Mouse (Mus musculus): ENCODE data around the gene Ccdc120. TPM values are rescaled to one million over a fixed set of nuclear protein-coding genes. Genes with fewer than 3 reads are reported as not detected.

Gene Ccdc120
- total RNA-seq (2021) = 10 to 100 TPM; 28.9 to 29.7 TPM

GRCm38 (mm10) chrX:7750432-7751116 is at the start of gene Ccdc120:
Gene Ccdc120 (minus strand): TSS chrX:7750905.
- DNase-seq (ENCODE audit: extremely low spot score in 1 of 2, low spot score in 2 of 2) = peak; percentile 64 to 80

DNA sequence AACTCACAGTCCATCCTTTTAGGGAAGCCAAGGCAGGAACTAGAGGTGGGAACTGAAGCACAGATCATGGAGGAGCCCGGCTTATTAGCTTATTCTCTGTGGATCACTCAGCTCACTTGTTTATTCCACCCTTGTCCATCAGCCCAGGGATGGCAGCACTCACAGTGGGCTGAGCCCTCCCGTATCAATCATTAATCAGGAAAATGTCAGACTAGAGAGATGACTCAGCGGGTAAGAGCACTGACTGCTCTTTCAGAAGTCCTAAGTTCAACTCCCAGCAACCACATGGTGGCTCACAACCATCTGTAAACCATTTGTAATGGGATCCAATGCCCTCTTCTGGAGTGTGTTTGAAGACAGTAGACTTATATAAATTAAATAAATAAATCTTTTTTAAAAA is 46.6 kb upstream of the Ccdc120 start:
- no peak for DNase-seq (ENCODE audit: extremely low spot score in 1 of 2, low spot score in 2 of 2)
- intact Hi-C loops (cut with DNase I) = no loop called here

More at GRCm38 (mm10) chrX:7750432-7751116, at the start of gene Ccdc120:
- intact Hi-C loops (cut with DNase I) = no loop called here

GRCm38 (mm10) chrX:7795016-7795415 is 44.3 kb upstream of the Ccdc120 start:
- no peak for DNase-seq (ENCODE audit: extremely low spot score in 1 of 2, low spot score in 2 of 2)
- intact Hi-C loops (cut with DNase I) = no loop called here

DNA sequence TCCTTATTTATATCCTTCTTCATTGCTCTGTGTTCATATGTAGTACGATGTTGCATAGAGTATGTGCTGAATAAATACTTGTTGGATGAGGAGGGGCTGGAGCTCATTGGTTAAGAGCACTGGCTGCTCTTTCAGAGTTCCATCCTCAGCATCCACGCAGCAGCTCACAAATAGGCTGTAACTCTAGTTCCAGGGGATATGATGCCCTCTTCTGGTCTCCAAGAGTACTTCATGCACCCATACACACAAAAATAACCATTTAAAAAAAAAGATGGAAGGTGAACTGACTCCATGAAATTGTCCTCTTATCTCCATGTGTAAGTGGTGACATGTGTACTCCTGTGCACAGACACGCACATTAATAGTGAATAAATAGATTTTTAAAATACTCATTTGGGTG is 42.7 kb upstream of the Ccdc120 start:
- no peak for DNase-seq (ENCODE audit: extremely low spot score in 1 of 2, low spot score in 2 of 2)
- intact Hi-C loops (cut with DNase I) = no loop called here

DNA sequence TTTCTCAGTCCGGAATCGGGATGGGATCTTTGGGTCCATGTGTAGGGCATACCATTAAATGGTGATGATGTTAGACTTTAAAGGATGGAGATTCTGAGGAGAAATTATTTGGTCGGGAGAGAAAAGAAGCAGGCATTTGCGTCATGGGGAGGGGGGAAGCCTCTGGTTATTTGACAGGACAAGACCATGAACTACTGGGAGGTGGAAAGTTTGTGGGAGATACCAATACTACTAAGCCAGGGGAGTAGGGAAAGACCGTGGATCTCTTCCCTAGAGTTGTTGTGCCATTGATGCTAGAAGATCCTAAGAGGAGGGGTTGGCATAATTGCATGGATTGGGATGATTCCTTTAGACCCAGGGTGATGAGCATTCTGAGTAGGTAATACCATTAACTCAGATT is 39.6 kb upstream of the Ccdc120 start:
- DNase-seq (ENCODE audit: extremely low spot score in 1 of 2, low spot score in 2 of 2) = no peak
- intact Hi-C loops (cut with DNase I) = no loop called here

DNA sequence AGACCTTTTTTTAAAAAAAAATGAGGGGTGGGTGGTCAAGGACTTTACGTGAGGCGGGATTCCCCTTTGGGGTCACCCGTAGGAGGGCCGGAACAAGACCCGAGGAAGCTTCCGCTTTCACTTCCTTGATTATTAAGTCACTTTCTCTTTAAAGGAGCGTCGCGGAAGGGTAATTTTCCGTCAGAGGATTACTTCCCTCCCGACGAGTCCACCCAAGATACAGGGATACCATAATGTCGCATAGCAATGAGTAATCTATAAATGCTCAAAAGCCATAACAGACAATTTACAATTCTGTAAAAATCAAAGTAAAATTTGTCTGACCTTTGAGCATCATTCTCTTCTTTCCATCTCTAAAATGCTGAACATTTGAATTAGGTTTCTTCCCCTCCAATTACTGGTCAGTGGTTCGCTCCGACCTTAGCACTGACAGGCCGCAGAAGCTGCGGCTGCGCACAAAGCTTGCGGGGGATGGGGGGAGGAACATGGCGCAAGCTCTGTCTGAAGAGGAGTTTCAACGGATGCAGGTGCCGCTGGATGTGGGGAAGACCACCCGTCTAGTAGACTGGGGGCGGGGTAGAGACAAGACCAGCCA is 38.9 kb upstream of the Ccdc120 start, which contains the start of gene Gripap1:
Gene Gripap1 (plus strand): TSS at position 224 of the 595 bp plus-strand sequence.
- peak; percentile 63 to 85 for DNase-seq (ENCODE audit: extremely low spot score in 1 of 2, low spot score in 2 of 2)
- intact Hi-C loops (cut with DNase I) = no loop called here

- intact Hi-C loops (cut with DNase I) = no loop called here
- no peak for DNase-seq (ENCODE audit: extremely low spot score in 1 of 2, low spot score in 2 of 2)
These were observed 31.9 kb upstream of the Ccdc120 start for GRCm38 (mm10) chrX:7782603-7783092.

GRCm38 (mm10) chrX:7779294-7779693 is 28.6 kb upstream of the Ccdc120 start:
- DNase-seq (ENCODE audit: extremely low spot score in 1 of 2, low spot score in 2 of 2) = no peak
- intact Hi-C loops (cut with DNase I) = no loop called here

DNA sequence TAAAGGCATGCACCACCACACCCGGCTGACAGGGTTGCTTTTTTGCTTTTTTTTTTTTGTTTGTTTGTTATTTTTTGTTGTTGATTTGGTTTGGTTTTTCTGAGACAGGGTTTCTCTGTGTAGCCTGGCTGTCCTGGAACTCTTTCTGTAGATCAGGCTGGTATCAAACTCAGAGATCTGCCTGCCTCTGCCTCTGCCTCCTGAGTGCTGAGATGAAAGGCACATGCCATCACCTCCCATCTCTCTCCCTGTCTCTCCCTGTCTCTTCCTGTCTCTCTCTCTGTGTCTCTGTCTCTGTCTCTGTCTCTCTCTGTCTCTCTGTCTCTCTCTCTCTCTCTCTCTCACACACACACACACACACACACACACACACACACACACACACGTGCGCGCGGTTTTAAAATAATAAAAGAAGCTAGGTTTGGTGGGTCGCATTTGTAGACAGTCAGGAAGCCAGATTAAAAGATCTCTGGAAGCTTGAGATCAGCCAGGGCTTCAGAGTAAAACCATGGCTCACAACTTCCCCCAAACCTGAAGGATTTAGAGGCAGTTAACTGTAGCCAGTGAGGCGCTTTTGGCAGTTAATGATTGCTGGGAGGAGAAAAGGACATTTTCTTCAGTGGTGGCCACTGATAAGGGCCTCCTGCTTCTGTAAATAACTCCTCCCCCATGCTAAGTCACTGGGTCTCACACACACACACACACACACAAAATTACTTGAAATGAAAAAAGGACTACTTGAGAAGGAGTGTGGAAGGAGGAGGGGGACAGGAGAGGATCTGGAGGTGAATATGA is 27.9 kb upstream of the Ccdc120 start:
- DNase-seq (ENCODE audit: extremely low spot score in 1 of 2, low spot score in 2 of 2) = no peak
- intact Hi-C loops (cut with DNase I) = no loop called here

- peak; percentile 13 to 48 for DNase-seq (ENCODE audit: extremely low spot score in 1 of 2, low spot score in 2 of 2)
- intact Hi-C loops (cut with DNase I) = no loop called here
These were observed 25.8 kb upstream of the Ccdc120 start for GRCm38 (mm10) chrX:7776329-7777082.

DNA sequence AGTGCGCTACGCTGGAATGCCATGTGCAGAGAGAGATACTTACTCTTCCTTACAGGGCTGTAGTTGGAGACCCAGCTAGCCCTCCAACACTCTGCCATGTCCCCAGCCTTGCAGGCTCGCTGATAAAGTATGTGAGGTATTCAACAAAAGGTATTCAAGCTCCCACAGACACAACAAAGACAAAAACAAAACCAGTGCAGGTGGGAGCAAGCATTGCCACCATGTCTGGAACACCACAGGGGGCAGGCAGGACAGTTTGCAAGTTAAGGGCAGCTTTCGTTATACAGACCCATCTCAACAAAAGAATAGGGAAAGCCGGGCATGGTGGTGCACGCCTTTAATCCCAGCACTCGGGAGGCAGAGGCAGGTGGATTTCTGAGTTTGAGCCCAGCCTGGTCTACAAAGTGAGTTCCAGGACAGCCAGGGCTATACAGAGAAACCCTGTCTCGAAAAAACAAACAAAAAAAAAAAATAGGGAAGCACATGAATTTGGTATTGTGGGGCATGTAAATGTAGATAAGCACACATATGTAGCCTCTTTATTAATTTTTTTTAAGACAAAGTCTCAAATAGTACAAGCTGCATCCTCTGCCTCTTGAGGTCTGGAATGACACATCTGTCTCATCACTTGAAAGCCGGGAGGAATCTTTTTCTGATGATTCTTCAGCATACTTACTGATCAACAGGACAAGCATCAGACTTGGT is 24.9 kb upstream of the Ccdc120 start:
- intact Hi-C loops (cut with DNase I) = no loop called here
- DNase-seq (ENCODE audit: extremely low spot score in 1 of 2, low spot score in 2 of 2) = no peak

DNA sequence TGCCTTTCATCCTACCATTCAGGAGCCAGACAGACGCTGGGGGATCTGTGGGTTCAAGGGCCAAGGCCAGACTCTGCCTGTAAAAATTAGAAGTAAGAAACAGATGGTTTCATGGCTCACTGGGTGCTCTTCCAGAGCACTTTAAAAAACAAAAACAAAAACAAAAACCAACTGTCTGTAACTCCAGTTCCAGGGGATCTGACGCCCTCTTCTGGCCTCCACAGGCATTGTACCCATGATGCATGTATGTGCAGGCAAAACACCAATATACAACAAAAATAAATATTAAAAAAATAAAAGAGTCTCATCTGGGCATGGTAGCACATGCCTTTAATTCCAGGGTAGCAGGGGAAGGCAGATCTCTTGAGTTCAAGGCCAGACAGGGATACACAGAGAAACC is 22.1 kb upstream of the Ccdc120 start:
- intact Hi-C loops (cut with DNase I) = no loop called here

GRCm38 (mm10) chrX:7769302-7770017 is 18.8 kb upstream of the Ccdc120 start:
- intact Hi-C loops (cut with DNase I) = no loop called here
- no peak for DNase-seq (ENCODE audit: extremely low spot score in 1 of 2, low spot score in 2 of 2)

More for the DNA sequence above, 22.1 kb upstream of the Ccdc120 start:
- DNase-seq (ENCODE audit: extremely low spot score in 1 of 2, low spot score in 2 of 2) = no peak

GRCm38 (mm10) chrX:7765764-7766163 is 15.1 kb upstream of the Ccdc120 start:
- peak in 1 of 2 experiments; percentile 48 for DNase-seq (ENCODE audit: extremely low spot score in 1 of 2, low spot score in 2 of 2)
- intact Hi-C loops (cut with DNase I) = no loop called here

DNA sequence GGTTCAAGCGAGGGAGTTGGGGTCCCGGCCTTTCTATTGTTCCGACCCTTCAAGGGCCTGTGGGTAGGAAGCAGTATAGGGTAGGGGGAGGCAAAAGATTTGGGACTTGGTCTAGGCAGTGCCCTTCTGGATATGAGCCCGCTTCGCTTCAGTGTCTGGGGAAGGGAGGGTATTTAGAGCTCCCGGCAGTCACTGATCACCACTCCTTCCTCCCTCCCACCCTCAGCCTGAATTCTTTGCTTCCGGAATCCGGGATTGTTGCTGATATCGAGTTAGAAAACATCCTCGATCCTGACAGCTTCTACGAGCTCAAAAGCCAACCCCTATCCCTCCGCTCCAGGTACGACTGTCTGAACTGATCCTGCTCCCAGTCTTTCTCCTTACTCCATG is 14.6 kb upstream of the Ccdc120 start:
- intact Hi-C loops (cut with DNase I) = no loop called here
- no peak for DNase-seq (ENCODE audit: extremely low spot score in 1 of 2, low spot score in 2 of 2)

GRCm38 (mm10) chrX:7764657-7765280 is 14.1 kb upstream of the Ccdc120 start:
- intact Hi-C loops (cut with DNase I) = no loop called here
- DNase-seq (ENCODE audit: extremely low spot score in 1 of 2, low spot score in 2 of 2) = no peak

- intact Hi-C loops (cut with DNase I) = no loop called here
- peak; percentile 34 to 41 for DNase-seq (ENCODE audit: extremely low spot score in 1 of 2, low spot score in 2 of 2)
These were observed 13.1 kb upstream of the Ccdc120 start for GRCm38 (mm10) chrX:7763631-7764393.
